Mouse (Mus musculus): Measurements from ENCODE around the gene Crk.

Crk gene

GRCm38 (mm10) chr11:75737806-75738476, 58.9 kb downstream of the Crk start:
- no peak for DNase-seq (ENCODE audit: low read depth, low spot score)

- DNase-seq (ENCODE audit: low read depth, low spot score): no peak
Measured at GRCm38 (mm10) chr11:75738477-75738821, 59.4 kb downstream of the Crk start.

DNA sequence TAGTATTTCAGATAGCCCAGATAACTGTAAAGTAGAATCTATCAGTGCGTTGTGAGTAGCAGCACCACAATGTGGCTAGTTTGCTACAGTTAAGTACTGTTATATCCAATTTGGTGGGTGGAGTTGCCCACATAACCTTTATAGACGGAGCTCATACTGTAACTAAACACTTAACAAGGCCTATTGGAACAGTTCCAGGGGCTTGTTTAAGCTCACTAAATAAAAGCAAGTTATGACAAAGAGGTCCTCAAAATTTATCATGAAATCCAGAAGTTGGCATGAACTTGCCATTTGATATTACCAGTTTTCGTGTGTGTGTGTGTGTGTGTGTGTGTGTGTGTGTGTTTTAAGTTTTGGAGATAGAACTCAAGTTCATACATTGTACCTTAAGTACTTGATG, 61.1 kb downstream of the Crk start:
- no peak for DNase-seq (ENCODE audit: low read depth, low spot score)

- DNase-seq (ENCODE audit: low read depth, low spot score): no peak
Measured at GRCm38 (mm10) chr11:75741615-75742014, 62.6 kb downstream of the Crk start.

- DNase-seq (ENCODE audit: low read depth, low spot score): no peak
Measured at GRCm38 (mm10) chr11:75744761-75745160, 65.7 kb downstream of the Crk start.

- no peak for DNase-seq (ENCODE audit: low read depth, low spot score)
Measured at GRCm38 (mm10) chr11:75750537-75750936, 71.5 kb downstream of the Crk start.

DNA sequence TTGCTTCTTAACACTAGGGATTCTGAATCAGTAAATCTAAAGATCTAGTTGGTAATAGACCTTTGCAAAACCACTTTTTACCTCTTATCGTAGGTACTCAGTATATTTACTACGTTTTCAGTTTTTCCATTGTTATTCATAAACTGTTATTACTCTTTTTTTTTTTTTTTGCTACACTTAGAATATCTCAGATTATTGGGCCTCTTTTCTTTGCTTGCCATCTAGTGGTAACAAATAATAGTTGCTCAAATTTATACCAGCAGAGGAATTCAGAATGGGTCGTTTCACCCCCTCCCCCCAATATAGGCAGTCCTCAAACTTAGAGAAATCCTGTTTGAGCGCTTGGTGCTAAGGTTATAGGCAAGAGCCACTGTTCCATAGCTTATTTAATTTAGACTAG, 72.0 kb downstream of the Crk start:
- no peak for DNase-seq (ENCODE audit: low read depth, low spot score)

All from brain, embryonic 18.5 days (tissue).